In genomic region chr9:50515462-50515861, GRCm38 (mm10) we compare ENCODE assay signal across 30 mouse cellular contexts. TPM values are rescaled to one million over a fixed set of nuclear protein-coding genes. Genes with fewer than 3 reads are reported as not detected.
DNase-seq lines count a peak whose midpoint lies in the region; ATAC-seq and TF ChIP-seq lines count a peak whose summit lies in the region.
"Had no signal": no experiment of that assay in that cellular context is flagged by ENCODE, and none has a peak within 500 bp of the region (broad histone marks: within the 10 kb centered on the region; RNA-seq: fewer than 3 reads in every experiment).

No protein-coding gene starts in this region.

- no peaks in the 10 kb centered on the region for H3K4me1 ChIP-seq in stomach, postnatal 0 days (replicated peaks; ENCODE audit: control insufficient read depth, insufficient read depth)
- H3K4me1 ChIP-seq: embryonic facial prominence, embryonic 10.5 days; embryonic facial prominence, embryonic 13.5 days; forebrain, embryonic 13.5 days; heart, embryonic 12.5 days; heart, embryonic 15.5 days; hindbrain, embryonic 10.5 days; hindbrain, embryonic 13.5 days had no signal

- peak; percentile 61 for ATAC-seq in stomach, postnatal 0 days (ENCODE audit: low FRiP score, low TSS enrichment)
- ATAC-seq: activated CD4-positive, CD25-positive, alpha-beta regulatory T cell, adult 4 months; forebrain, embryonic 13.5 days; forebrain, embryonic 16.5 days had no signal

- H3K4me3 ChIP-seq in stomach, postnatal 0 days (ENCODE audit: low read depth, low read length) = no peak overlapping the region
- H3K4me3 ChIP-seq: embryonic facial prominence, embryonic 10.5 days; embryonic facial prominence, embryonic 13.5 days; erythroblast, embryonic 14.5 days; forebrain, embryonic 13.5 days; heart, embryonic 12.5 days; heart, embryonic 15.5 days; hindbrain, embryonic 10.5 days; hindbrain, embryonic 13.5 days had no signal

- no peaks in the 10 kb centered on the region for H3K27me3 ChIP-seq in stomach, postnatal 0 days (ENCODE audit: control insufficient read depth, insufficient read depth, low read length)
- H3K27me3 ChIP-seq: embryonic facial prominence, embryonic 13.5 days; forebrain, embryonic 13.5 days; heart, embryonic 12.5 days; heart, embryonic 15.5 days; hindbrain, embryonic 13.5 days had no signal

- TF ChIP-seq EP300 in stomach, postnatal 0 days (optimal IDR thresholded peaks at IDR 0.05) = no peak

- no peaks in the 10 kb centered on the region for H3K9me3 ChIP-seq in stomach, postnatal 0 days (ENCODE audit: control insufficient read depth, low read length)
- H3K9me3 ChIP-seq: embryonic facial prominence, embryonic 10.5 days; embryonic facial prominence, embryonic 13.5 days; forebrain, embryonic 13.5 days; heart, embryonic 12.5 days; heart, embryonic 15.5 days; hindbrain, embryonic 10.5 days; hindbrain, embryonic 13.5 days had no signal

- no peak overlapping the region for H3K9ac ChIP-seq in stomach, postnatal 0 days (ENCODE audit: low read length)
- H3K9ac ChIP-seq: embryonic facial prominence, embryonic 13.5 days; forebrain, embryonic 13.5 days; heart, embryonic 12.5 days; heart, embryonic 15.5 days; hindbrain, embryonic 13.5 days had no signal

- H3K36me3 ChIP-seq in stomach, postnatal 0 days (ENCODE audit: control insufficient read depth, insufficient read depth, low read length) = no peaks in the 10 kb centered on the region
- H3K36me3 ChIP-seq: embryonic facial prominence, embryonic 10.5 days; embryonic facial prominence, embryonic 13.5 days; heart, embryonic 15.5 days; hindbrain, embryonic 10.5 days; hindbrain, embryonic 13.5 days had no signal

- no peak overlapping the region for H3K4me2 ChIP-seq in stomach, postnatal 0 days (replicated peaks; ENCODE audit: low read depth)
- H3K4me2 ChIP-seq: embryonic facial prominence, embryonic 13.5 days; forebrain, embryonic 13.5 days; heart, embryonic 12.5 days; heart, embryonic 15.5 days; hindbrain, embryonic 13.5 days had no signal

- 68% methylated on average over 5 of the region's 5 CpGs for WGBS in stomach, postnatal 0 days

- peak; percentile 82 for DNase-seq in heart, adult 11 months
- DNase-seq in heart, adult 9 months (ENCODE audit: low spot score in 2 of 2) = no peak
- DNase-seq in urinary bladder, postnatal 14 days (ENCODE audit: low spot score) = peak; percentile 42
- no peak for DNase-seq in urinary bladder, postnatal 10 days (ENCODE audit: low spot score)
- DNase-seq in stomach, postnatal 0 days (ENCODE audit: low spot score) = peak; percentile 9
- no peak for DNase-seq in ovary, postnatal 10 days (ENCODE audit: low spot score)
- no peak for DNase-seq in thymus, postnatal 36 days
- DNase-seq: adrenal gland, adult 8-10 months; adrenal gland, postnatal 25 days; cerebellum, adult 11-12 months; cerebellum, adult 8-10 months; cerebellum, postnatal 10 days; cerebellum, postnatal 36 days; embryo, embryonic 11 days; gastrocnemius, postnatal 10 days; gastrocnemius, postnatal 36 days; heart, postnatal 10 days; heart, postnatal 36 days had no signal

- no peak for TF ChIP-seq CTCF in stomach, postnatal 0 days (IDR thresholded peaks at IDR 0.05; ENCODE audit: low read depth)

- no peak overlapping the region for H3K27ac ChIP-seq in stomach, postnatal 0 days (replicated peaks)
- H3K27ac ChIP-seq: embryonic facial prominence, embryonic 10.5 days; embryonic facial prominence, embryonic 13.5 days; forebrain, embryonic 13.5 days; heart, embryonic 15.5 days; hindbrain, embryonic 10.5 days; hindbrain, embryonic 13.5 days had no signal

RNA-seq across cellular contexts. Expression of gene Pts, which starts 13.1 kb away (rescaled TPM):
- polyA plus RNA-seq in stomach, postnatal 0 days (2015; fragmentation: Nextera tagmentation; extraction: Ambion mirVana) = 83.8 and 87.0 TPM in 2 replicates

RNA-seq across cellular contexts. Expression of gene Plet1, which starts 21.1 kb away (rescaled TPM):
- polyA plus RNA-seq in stomach, postnatal 0 days (2015; fragmentation: Nextera tagmentation; extraction: Ambion mirVana) = 76.4 and 79.7 TPM in 2 replicates
- polyA plus RNA-seq: erythroblast, embryonic 14.5 days; forebrain, embryonic 13.5 days had no signal

RNA-seq across cellular contexts. Expression of gene Il18, which starts 39.2 kb away (rescaled TPM):
- polyA plus RNA-seq in stomach, postnatal 0 days (2015; fragmentation: Nextera tagmentation; extraction: Ambion mirVana) = 290 and 317 TPM in 2 replicates
- polyA plus RNA-seq: erythroblast, embryonic 14.5 days had no signal

RNA-seq across cellular contexts. Expression of gene Bco2, which starts 39.5 kb away (rescaled TPM):
- 4.7 and 5.3 TPM in 2 replicates for polyA plus RNA-seq in stomach, postnatal 0 days (2015; fragmentation: Nextera tagmentation; extraction: Ambion mirVana)
- polyA plus RNA-seq: erythroblast, embryonic 14.5 days had no signal

RNA-seq across cellular contexts. Expression of gene Tex12, which starts 45.7 kb away (rescaled TPM):
- not detected in 2 replicates for polyA plus RNA-seq in stomach, postnatal 0 days (2015; fragmentation: Nextera tagmentation; extraction: Ambion mirVana)
- polyA plus RNA-seq: activated CD4-positive, CD25-positive, alpha-beta regulatory T cell, adult 4 months; brain, embryonic 14.5 days; cortical plate, adult 2 months; embryonic facial prominence, embryonic 10.5 days; embryonic facial prominence, embryonic 13.5 days; erythroblast, embryonic 14.5 days; forebrain, embryonic 13.5 days; forebrain, embryonic 16.5 days; heart, embryonic 12.5 days; heart, embryonic 15.5 days had no signal

Comparison
In these comparisons a context has a peak if more than half of its experiments do, and no peak if none do; other contexts are left out.
1. DNase-seq: peak in heart, adult 11 months (single experiment), urinary bladder, postnatal 14 days (single experiment) and stomach, postnatal 0 days (single experiment); none in heart, adult 9 months (0 of 2), urinary bladder, postnatal 10 days (single experiment), ovary, postnatal 10 days (single experiment) and thymus, postnatal 36 days (0 of 2).